Mouse (Mus musculus) lung, embryonic 16.5 days (tissue): ENCODE measurements around the gene Rassf4. TPM values are rescaled to one million over a fixed set of nuclear protein-coding genes. Genes with fewer than 3 reads are reported as not detected.
A peak's percentile ranks its signal among the peaks of the same experiment; 100 is the strongest.

ENCODE experiments used
- ATAC-seq: fragments of 200-750 bp; cut with Nextera tagmentation; 2 replicates; pipeline ENCODE4 v1.8.0; 2017; ENCODE audit warnings: low read depth, mild to moderate bottlenecking, moderate library complexity
- H3K27ac ChIP-seq: fragments of 300-500 bp; sonication (generic); 2 replicates; pipeline ENCODE4 v1.5.1; 2014; ENCODE audit warnings: mild to moderate bottlenecking, control low read depth, low read length
- H3K27me3 ChIP-seq: fragments of 300-500 bp; sonication (generic); 2 replicates; pipeline ENCODE4 v1.6.1; 2014; ENCODE audit warnings: low read depth, low read length, mixed read lengths; ENCODE audit not compliant: control insufficient read depth, insufficient read depth
- H3K36me3 ChIP-seq: fragments of 300-500 bp; sonication (generic); 2 replicates; pipeline ENCODE4 v1.6.1; 2014; ENCODE audit warnings: low read length; ENCODE audit not compliant: control insufficient read depth, insufficient read depth
- H3K4me1 ChIP-seq: fragments of 300-500 bp; sonication (generic); replicated peaks from 2 replicates; pipeline ENCODE4 v1.6.1; 2014; ENCODE audit warnings: low read length, mixed read lengths; ENCODE audit not compliant: control insufficient read depth, insufficient read depth
- H3K4me2 ChIP-seq: fragments of 300-500 bp; sonication (generic); 2 replicates; pipeline ENCODE4 v1.6.1; 2014; ENCODE audit warnings: low read depth, low read length, control low read depth
- H3K4me3 ChIP-seq: fragments of 300-500 bp; sonication (generic); 2 replicates; pipeline ENCODE4 v1.5.1; 2014; ENCODE audit warnings: mild to moderate bottlenecking, low read length, control low read depth
- H3K9ac ChIP-seq: fragments of 300-500 bp; sonication (generic); 2 replicates; pipeline ENCODE4 v1.6.1; 2014; ENCODE audit warnings: low read length, control low read depth
- H3K9me3 ChIP-seq: fragments of 300-500 bp; sonication (generic); 2 replicates; pipeline ENCODE4 v1.6.1; 2016; ENCODE audit warnings: low read length; ENCODE audit not compliant: control insufficient read depth
- WGBS: fragments of 180-500 bp; shearing (Covaris S2); extraction: QIAGEN DNeasy Blood & Tissue Kit; methylation state at CpG from one replicate; pipeline ENCODE4 v1.1.7; 2014; 5-methylcytosine and 5-hydroxymethylcytosine counted together
- polyA plus RNA-seq: library from polyadenylated mRNA; unstranded; fragments of >200 nt; fragmentation: Nextera tagmentation; extraction: Ambion mirVana; gene quantifications from 2 replicates; pipeline ENCODE4 v1.2.1, GENCODE M21; 2015

Rassf4 gene
- polyA plus RNA-seq, 1 experiment from 2014 or later: 6.8 TPM

GRCm38 (mm10) chr6:116649811-116650210 is 23.9 kb downstream of the Rassf4 start:
- no peak overlapping the region for H3K4me2 ChIP-seq
- H3K27me3 ChIP-seq: no peaks in the 10 kb centered on the region
- no peak overlapping the region for H3K4me3 ChIP-seq
- WGBS: 54% methylated on average over 7 of the region's 7 CpGs
- peaks cover 14% of the 10 kb centered on the region for H3K4me1 ChIP-seq
- H3K36me3 ChIP-seq: no peaks in the 10 kb centered on the region
- H3K9me3 ChIP-seq: no peaks in the 10 kb centered on the region
- ATAC-seq: no peak
- H3K9ac ChIP-seq: no peak overlapping the region; the same call in 1 of the 2 replicates
- H3K27ac ChIP-seq: peak overlapping the region; percentile 81

GRCm38 (mm10) chr6:116647763-116648162 is 26.0 kb downstream of the Rassf4 start:
- Histone ChIP-seq H3K9ac (no peak overlapping the region), H3K4me1 (peaks cover 14% of the 10 kb centered on the region), H3K27ac (no peak overlapping the region), H3K4me2 (no peak overlapping the region), H3K4me3 (no peak overlapping the region), H3K9me3 (no peaks in the 10 kb centered on the region), H3K36me3 (no peaks in the 10 kb centered on the region), H3K27me3 (no peaks in the 10 kb centered on the region)
- 81% methylated on average over 12 of the region's 12 CpGs for WGBS
- no peak for ATAC-seq

GRCm38 (mm10) chr6:116644335-116644734 is 29.4 kb downstream of the Rassf4 start:
- Histone ChIP-seq H3K9me3 (no peaks in the 10 kb centered on the region), H3K4me3 (no peak overlapping the region), H3K4me1 (no peaks in the 10 kb centered on the region), H3K27ac (peak overlapping the region; percentile 37; the same call in 1 of the 2 replicates), H3K36me3 (no peaks in the 10 kb centered on the region), H3K4me2 (no peak overlapping the region), H3K9ac (no peak overlapping the region), H3K27me3 (no peaks in the 10 kb centered on the region)
- WGBS: 44% methylated on average over 3 of the region's 3 CpGs
- ATAC-seq: peak; percentile 84

GRCm38 (mm10) chr6:116643881-116644280 is 29.9 kb downstream of the Rassf4 start:
- WGBS: 49% methylated on average over 4 of the region's 4 CpGs
- no peaks in the 10 kb centered on the region for H3K27me3 ChIP-seq
- H3K9me3 ChIP-seq: no peaks in the 10 kb centered on the region
- no peaks in the 10 kb centered on the region for H3K4me1 ChIP-seq
- no peak overlapping the region for H3K9ac ChIP-seq
- H3K27ac ChIP-seq: peak overlapping the region; percentile 56
- H3K4me2 ChIP-seq: no peak overlapping the region
- H3K36me3 ChIP-seq: no peaks in the 10 kb centered on the region
- ATAC-seq: no peak
- no peak overlapping the region for H3K4me3 ChIP-seq

GRCm38 (mm10) chr6:116642942-116643341 is 30.8 kb downstream of the Rassf4 start:
- Histone ChIP-seq H3K4me2 (no peak overlapping the region), H3K9ac (no peak overlapping the region), H3K4me3 (no peak overlapping the region), H3K36me3 (no peaks in the 10 kb centered on the region), H3K4me1 (no peaks in the 10 kb centered on the region), H3K9me3 (no peaks in the 10 kb centered on the region), H3K27me3 (no peaks in the 10 kb centered on the region), H3K27ac (no peak overlapping the region)
- ATAC-seq: no peak
- 75% methylated on average over 11 of the region's 11 CpGs for WGBS

- no peaks in the 10 kb centered on the region for H3K27me3 ChIP-seq
- H3K36me3 ChIP-seq: no peaks in the 10 kb centered on the region
- H3K4me2 ChIP-seq: no peak overlapping the region
- WGBS: 46% methylated on average over 2 of the region's 2 CpGs
- H3K27ac ChIP-seq: no peak overlapping the region
- H3K4me3 ChIP-seq: no peak overlapping the region
- H3K4me1 ChIP-seq: peaks cover 7% of the 10 kb centered on the region
- no peaks in the 10 kb centered on the region for H3K9me3 ChIP-seq
- ATAC-seq: no peak
- H3K9ac ChIP-seq: no peak overlapping the region
Measured at GRCm38 (mm10) chr6:116639663-116640062, 34.1 kb downstream of the Rassf4 start.

- Histone ChIP-seq H3K36me3 (no peaks in the 10 kb centered on the region), H3K27ac (no peak overlapping the region), H3K9me3 (no peaks in the 10 kb centered on the region), H3K4me1 (peaks cover 7% of the 10 kb centered on the region), H3K27me3 (no peaks in the 10 kb centered on the region), H3K4me2 (no peak overlapping the region), H3K4me3 (no peak overlapping the region), H3K9ac (no peak overlapping the region)
- WGBS: 80% methylated on average over 2 of the region's 2 CpGs
- ATAC-seq: no peak
Measured at GRCm38 (mm10) chr6:116638871-116639270, 34.9 kb downstream of the Rassf4 start.

- WGBS: 60% methylated on average over 5 of the region's 5 CpGs
- Histone ChIP-seq H3K9ac (no peak overlapping the region), H3K36me3 (no peaks in the 10 kb centered on the region), H3K4me2 (no peak overlapping the region), H3K27me3 (no peaks in the 10 kb centered on the region), H3K4me3 (no peak overlapping the region), H3K27ac (no peak overlapping the region), H3K9me3 (no peaks in the 10 kb centered on the region), H3K4me1 (peaks cover 7% of the 10 kb centered on the region)
- no peak for ATAC-seq
Measured at GRCm38 (mm10) chr6:116637496-116637895, 36.3 kb downstream of the Rassf4 start.

- WGBS: 77% methylated on average over 9 of the region's 9 CpGs
- Histone ChIP-seq H3K27me3 (no peaks in the 10 kb centered on the region), H3K4me2 (no peak overlapping the region), H3K4me1 (peaks cover 7% of the 10 kb centered on the region), H3K36me3 (no peaks in the 10 kb centered on the region), H3K9me3 (no peaks in the 10 kb centered on the region), H3K4me3 (no peak overlapping the region), H3K9ac (no peak overlapping the region), H3K27ac (no peak overlapping the region)
- ATAC-seq: no peak
Measured at GRCm38 (mm10) chr6:116636581-116637235, 37.0 kb downstream of the Rassf4 start.
